In genomic region chr7:142334246-142334645, GRCm38 (mm10) we compare ENCODE assay signal across 8 mouse cellular contexts. TPM values are rescaled to one million over a fixed set of nuclear protein-coding genes. Genes with fewer than 3 reads are reported as not detected.
DNase-seq lines count a peak whose midpoint lies in the region; ATAC-seq lines count a peak whose summit lies in the region.

No protein-coding gene starts in this region.

- H3K4me2 ChIP-seq in intestine, embryonic 14.5 days (ENCODE audit: low read length): no peak overlapping the region

- H3K36me3 ChIP-seq in intestine, embryonic 14.5 days (ENCODE audit: control insufficient read depth, insufficient read depth, low read length): no peaks in the 10 kb centered on the region
- no peaks in the 10 kb centered on the region for H3K36me3 ChIP-seq in midbrain, embryonic 10.5 days

- intact Hi-C loops in left cerebral cortex, postnatal 14 days (cut with DNase I): loop anchor here (1.0 to 5.0 kb wide), 3 partner anchors 101 to 343 kb away; no protein-coding TSS in a partner anchor

- no peak overlapping the region for H3K9ac ChIP-seq in intestine, embryonic 14.5 days (ENCODE audit: low read length)

- ATAC-seq in common myeloid progenitor, adult 5-6 weeks (replicated peaks; ENCODE audit: low read depth, poor library complexity, severe bottlenecking): peak; percentile 91
- peak; percentile 83; the same call in 1 of the 2 replicates for ATAC-seq in intestine, embryonic 14.5 days (replicated peaks; ENCODE audit: low FRiP score, low TSS enrichment, low read depth)

- H3K27ac ChIP-seq in intestine, embryonic 14.5 days (ENCODE audit: low read depth): peak overlapping the region; percentile 47; the same call in 1 of the 2 replicates
- H3K27ac ChIP-seq in midbrain, embryonic 10.5 days (replicated peaks): peak overlapping the region; percentile 64

- no peaks in the 10 kb centered on the region for H3K27me3 ChIP-seq in intestine, embryonic 14.5 days (replicated peaks; ENCODE audit: control insufficient read depth, insufficient read depth, low read length)
- no peaks in the 10 kb centered on the region for H3K27me3 ChIP-seq in midbrain, embryonic 10.5 days (ENCODE audit: low read depth, poor library complexity, severe bottlenecking)

- peaks cover 18% of the 10 kb centered on the region for H3K4me1 ChIP-seq in intestine, embryonic 14.5 days (replicated peaks; ENCODE audit: control insufficient read depth, insufficient read depth, low read length)
- peaks cover 15% of the 10 kb centered on the region for H3K4me1 ChIP-seq in midbrain, embryonic 10.5 days

- peak; percentile 85 for DNase-seq in ZHBTc4 (ENCODE audit: low read depth, low spot score)
- DNase-seq in gastrocnemius, adult 8-10 months (ENCODE audit: low spot score in 2 of 2): peak; percentile 81 to 85
- peak; percentile 99 for DNase-seq in intestine, embryonic 14.5 days (ENCODE audit: low spot score)
- DNase-seq in left cerebral cortex, postnatal 14 days (ENCODE audit: low spot score in 2 of 2): peak; percentile 92 to 95
- peak; percentile 90 for DNase-seq in midbrain, embryonic 10.5 days (ENCODE audit: low spot score)
- peak; percentile 98 for DNase-seq in right cerebral cortex, postnatal 4 days
- peak; percentile 82 for DNase-seq in yolk sac, embryonic 10.5 days (ENCODE audit: low spot score)

- H3K4me3 ChIP-seq in intestine, embryonic 14.5 days (ENCODE audit: low read depth, low read length): no peak overlapping the region
- no peak overlapping the region for H3K4me3 ChIP-seq in midbrain, embryonic 10.5 days

- no peaks in the 10 kb centered on the region for H3K9me3 ChIP-seq in intestine, embryonic 14.5 days (ENCODE audit: control insufficient read depth, low read length)
- no peaks in the 10 kb centered on the region for H3K9me3 ChIP-seq in midbrain, embryonic 10.5 days (replicated peaks)

- 0% methylated on average over 3 of the region's 3 CpGs for WGBS in intestine, embryonic 14.5 days
- WGBS in midbrain, embryonic 10.5 days: 3% methylated on average over 3 of the region's 3 CpGs

RNA-seq across cellular contexts. Expression of gene Krtap5-4, which starts 30.9 kb away (rescaled TPM):
- total RNA-seq in common myeloid progenitor, adult 5-6 weeks (2017): not detected in 2 replicates
- total RNA-seq in gastrocnemius, adult 8-10 months (2022): not detected
- polyA plus RNA-seq in intestine, embryonic 14.5 days (2014; fragmentation: Nextera tagmentation; extraction: Ambion mirVana): not detected in 2 replicates
- not detected for total RNA-seq in left cerebral cortex, postnatal 14 days (2021)
- not detected in 2 replicates for polyA plus RNA-seq in midbrain, embryonic 10.5 days (2016; fragmentation: Nextera tagmentation; extraction: Ambion mirVana)

RNA-seq across cellular contexts. Expression of gene Krtap5-1, which starts 37.3 kb away (rescaled TPM):
- total RNA-seq in common myeloid progenitor, adult 5-6 weeks (2017): not detected in 2 replicates
- total RNA-seq in gastrocnemius, adult 8-10 months (2022): not detected
- 0.42 TPM in 1 of 2 replicates, not detected in the other for polyA plus RNA-seq in intestine, embryonic 14.5 days (2014; fragmentation: Nextera tagmentation; extraction: Ambion mirVana)
- not detected for total RNA-seq in left cerebral cortex, postnatal 14 days (2021)
- not detected in 2 replicates for polyA plus RNA-seq in midbrain, embryonic 10.5 days (2016; fragmentation: Nextera tagmentation; extraction: Ambion mirVana)

RNA-seq across cellular contexts. Expression of gene Ifitm10, which starts 39.3 kb away (rescaled TPM):
- not detected in 2 replicates for total RNA-seq in common myeloid progenitor, adult 5-6 weeks (2017)
- 1 to 10 TPM; 1.6 to 2.4 (median 2.1) TPM for total RNA-seq in gastrocnemius, adult 8-10 months (2022)
- polyA plus RNA-seq in intestine, embryonic 14.5 days (2014; fragmentation: Nextera tagmentation; extraction: Ambion mirVana): 1.7 and 2.1 TPM in 2 replicates
- 10 to 100 TPM; 22.3 to 24.9 TPM for total RNA-seq in left cerebral cortex, postnatal 14 days (2021)
- polyA plus RNA-seq in midbrain, embryonic 10.5 days (2016; fragmentation: Nextera tagmentation; extraction: Ambion mirVana): 0.41 and 0.50 TPM in 2 replicates

RNA-seq across cellular contexts. Expression of gene Gm49369, which starts 48.2 kb away (rescaled TPM):
- 12.4 and 58.4 TPM in 2 replicates for total RNA-seq in common myeloid progenitor, adult 5-6 weeks (2017)
- total RNA-seq in gastrocnemius, adult 8-10 months (2022): 1 to 10 TPM; 1.7 to 8.5 (median 4.8) TPM
- polyA plus RNA-seq in intestine, embryonic 14.5 days (2014; fragmentation: Nextera tagmentation; extraction: Ambion mirVana): 0.54 TPM in 1 of 2 replicates, not detected in the other
- total RNA-seq in left cerebral cortex, postnatal 14 days (2021): 1 to 10 TPM; 2.1 to 7.1 TPM
- polyA plus RNA-seq in midbrain, embryonic 10.5 days (2016; fragmentation: Nextera tagmentation; extraction: Ambion mirVana): 0.75 TPM in 1 of 2 replicates, not detected in the other

RNA-seq across cellular contexts. Expression of gene Ctsd, which starts 53.6 kb away (rescaled TPM):
- total RNA-seq in common myeloid progenitor, adult 5-6 weeks (2017): 114 and 134 TPM in 2 replicates
- total RNA-seq in gastrocnemius, adult 8-10 months (2022): 100 to 1,000 TPM; 443 to 485 (median 471) TPM
- 245 and 248 TPM in 2 replicates for polyA plus RNA-seq in intestine, embryonic 14.5 days (2014; fragmentation: Nextera tagmentation; extraction: Ambion mirVana)
- total RNA-seq in left cerebral cortex, postnatal 14 days (2021): 100 to 1,000 TPM; 295 to 303 TPM
- 145 and 171 TPM in 2 replicates for polyA plus RNA-seq in midbrain, embryonic 10.5 days (2016; fragmentation: Nextera tagmentation; extraction: Ambion mirVana)

Comparison
In these comparisons a context has a peak if more than half of its experiments do, and no peak if none do; other contexts are left out.
1. RNA of gene Ifitm10, which starts 39.3 kb away (total RNA-seq): 22.3 to 24.9 TPM in left cerebral cortex, postnatal 14 days; 1.6 to 2.4 TPM in gastrocnemius, adult 8-10 months and not detected in common myeloid progenitor, adult 5-6 weeks; every median in the first group is over 4 times any median in the second.
2. Peak in every context shown above with its lines, with median percentiles within 50 percentile points of each other: DNase-seq.